Comparison of ENCODE assay signal across 32 mouse cellular contexts in the genomic region with DNA sequence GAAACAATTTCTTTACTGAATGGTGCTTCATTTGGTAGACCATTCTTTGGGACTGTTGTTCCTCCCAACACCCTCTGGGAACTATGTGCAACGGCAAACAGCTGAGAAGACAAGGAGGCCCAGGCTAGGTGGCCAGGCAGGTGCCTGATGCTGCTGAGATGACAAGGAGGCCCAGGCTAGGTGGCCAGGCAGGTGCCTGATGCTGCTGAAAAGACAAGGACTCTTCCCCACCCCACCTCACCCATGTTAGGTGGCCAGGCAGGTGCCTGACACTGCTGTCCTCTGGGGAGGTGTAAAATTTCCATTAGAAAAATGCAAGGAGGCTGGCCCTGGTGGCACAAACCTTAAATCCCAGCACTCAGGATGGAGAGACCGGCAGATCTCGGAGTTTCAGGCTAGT. TPM values are rescaled to one million over a fixed set of nuclear protein-coding genes. Genes with fewer than 3 reads are reported as not detected.
DNase-seq lines count a peak whose midpoint lies in the region; ATAC-seq and TF ChIP-seq lines count a peak whose summit lies in the region.
"Had no signal": no experiment of that assay in that cellular context is flagged by ENCODE, and none has a peak within 500 bp of the region (broad histone marks: within the 10 kb centered on the region; RNA-seq: fewer than 3 reads in every experiment).

No protein-coding gene starts in this region.

- in situ Hi-C loops in CH12.LX (cut with MboI; ENCODE audit: low pct_ligation_motif_present, low pct_unique_long_range_greater_than_20kb, low sequenced_read_pairs): loop anchor here (5.0 to 25.0 kb wide), 3 partner anchors 68 to 323 kb away; partner anchors contain the start of gene Cbr3

- no peak overlapping the region for H3K9ac ChIP-seq in midbrain, postnatal 0 days (replicated peaks; ENCODE audit: low read length, poor library complexity, severe bottlenecking)
- H3K9ac ChIP-seq in CH12.LX (ENCODE audit: insufficient read depth, low read depth) (no peak overlapping the region), MEL (ENCODE audit: control insufficient read depth, low read depth, low read length, poor library complexity, severe bottlenecking) (no peak overlapping the region)
- no peak overlapping the region for H3K9ac ChIP-seq in limb, embryonic 12.5 days (replicated peaks)
- H3K9ac ChIP-seq in forebrain, embryonic 16.5 days (replicated peaks; ENCODE audit: low read depth, low read length): no peak overlapping the region
- H3K9ac ChIP-seq: heart, embryonic 12.5 days; hindbrain, embryonic 14.5 days; limb, embryonic 13.5 days; lung, embryonic 15.5 days; midbrain, embryonic 13.5 days had no signal

- H3K27me3 ChIP-seq in midbrain, embryonic 10.5 days (ENCODE audit: low read depth, poor library complexity, severe bottlenecking): 0 out of 2 replicates have a peak, but pooled peaks cover 4% of the 10 kb centered on the region
- no peaks in the 10 kb centered on the region for H3K27me3 ChIP-seq in midbrain, postnatal 0 days (ENCODE audit: insufficient read depth, low read length)
- H3K27me3 ChIP-seq in CH12.LX (replicated peaks) (no peaks in the 10 kb centered on the region), MEL (ENCODE audit: control insufficient read depth in 1 of 2, insufficient read depth in 2 of 2, low read length in 2 of 2) (peaks cover 0 to 3% of the 10 kb centered on the region in 2 experiments; a peak in 2 of 4 replicates)
- H3K27me3 ChIP-seq in limb, embryonic 12.5 days: 0 out of 2 replicates have a peak, but pooled peaks cover 3% of the 10 kb centered on the region
- H3K27me3 ChIP-seq in forebrain, embryonic 16.5 days (replicated peaks; ENCODE audit: control insufficient read depth, insufficient read depth, low read length): no peaks in the 10 kb centered on the region
- H3K27me3 ChIP-seq: lung, embryonic 15.5 days; midbrain, embryonic 13.5 days had no signal

- H3K4me3 ChIP-seq in midbrain, embryonic 10.5 days: no peak overlapping the region
- no peak overlapping the region for H3K4me3 ChIP-seq in midbrain, postnatal 0 days (ENCODE audit: low read depth, low read length)
- H3K4me3 ChIP-seq in CH12.LX (replicated peaks in 1 of 3; ENCODE audit: low read depth in 2 of 3, low read length in 2 of 3, poor library complexity in 1 of 3) (peak overlapping the region in 1 of 3 experiments; percentile 49), MEL (ENCODE audit: control insufficient read depth in 1 of 2, insufficient read depth in 1 of 2, low read depth in 2 of 2, low read length in 2 of 2) (no peak overlapping the region)
- H3K4me3 ChIP-seq in limb, embryonic 12.5 days (replicated peaks): no peak overlapping the region
- no peak overlapping the region for H3K4me3 ChIP-seq in forebrain, embryonic 16.5 days (replicated peaks; ENCODE audit: low read length)
- H3K4me3 ChIP-seq: heart, adult 2 months; heart, embryonic 12.5 days; limb, embryonic 13.5 days; lung, embryonic 15.5 days; midbrain, embryonic 13.5 days had no signal

- TF ChIP-seq POLR2A in CH12.LX (IDR thresholded peaks at IDR 0.05; ENCODE audit: low read depth, low read length): no peak
- no peak for TF ChIP-seq POLR2A in MEL (IDR thresholded peaks at IDR 0.05; ENCODE audit: control insufficient read depth in 1 of 2, insufficient read depth in 1 of 2, low read depth in 1 of 2, low read length in 2 of 2, poor library complexity in 1 of 2)

- peaks cover 31% of the 10 kb centered on the region for H3K4me1 ChIP-seq in midbrain, embryonic 10.5 days
- H3K4me1 ChIP-seq in midbrain, postnatal 0 days (ENCODE audit: insufficient read depth, low read length): no peaks in the 10 kb centered on the region; the same call in 1 of the 2 replicates
- peaks cover 19 to 79% of the 10 kb centered on the region in 2 experiments for H3K4me1 ChIP-seq in CH12.LX (ENCODE audit: control insufficient read depth in 1 of 2, insufficient read depth in 2 of 2)
- peaks cover 0 to 23% of the 10 kb centered on the region in 2 experiments; a peak in 2 of 4 replicates for H3K4me1 ChIP-seq in MEL (ENCODE audit: control insufficient read depth in 1 of 2, insufficient read depth in 2 of 2, low read length in 2 of 2)
- H3K4me1 ChIP-seq in limb, embryonic 12.5 days (replicated peaks): peaks cover 39% of the 10 kb centered on the region
- no peaks in the 10 kb centered on the region for H3K4me1 ChIP-seq in forebrain, embryonic 16.5 days (replicated peaks; ENCODE audit: control insufficient read depth, insufficient read depth, low read length)
- H3K4me1 ChIP-seq: heart, embryonic 12.5 days had no signal

- TF ChIP-seq RAD21 in CH12.LX (IDR thresholded peaks at IDR 0.05; ENCODE audit: low read depth, low read length) (no peak), MEL (IDR thresholded peaks at IDR 0.05; ENCODE audit: low read depth, low read length) (no peak)

- 0 out of 2 replicates have a peak overlapping the region, but pooled peaks have one; percentile 13 for H3K27ac ChIP-seq in midbrain, embryonic 10.5 days (replicated peaks)
- no peak overlapping the region for H3K27ac ChIP-seq in midbrain, postnatal 0 days (ENCODE audit: low read depth, low read length)
- no peak overlapping the region for H3K27ac ChIP-seq in CH12.LX (ENCODE audit: insufficient read depth, low read depth)
- no peak overlapping the region for H3K27ac ChIP-seq in MEL (ENCODE audit: control insufficient read depth, low read depth, low read length)
- 0 out of 2 replicates have a peak overlapping the region, but pooled peaks have one; percentile 35 for H3K27ac ChIP-seq in limb, embryonic 12.5 days
- H3K27ac ChIP-seq in forebrain, embryonic 16.5 days (ENCODE audit: low read length): no peak overlapping the region
- H3K27ac ChIP-seq: heart, adult 2 months; hindbrain, embryonic 14.5 days; limb, embryonic 13.5 days; lung, embryonic 15.5 days; midbrain, embryonic 13.5 days; stomach, postnatal 0 days had no signal

- H3K36me3 ChIP-seq in midbrain, embryonic 10.5 days: no peaks in the 10 kb centered on the region
- H3K36me3 ChIP-seq in midbrain, postnatal 0 days (ENCODE audit: insufficient read depth, low read length): no peaks in the 10 kb centered on the region
- peaks cover 0 to under 1% of the 10 kb centered on the region in 2 experiments for H3K36me3 ChIP-seq in CH12.LX (replicated peaks in 1 of 2; ENCODE audit: control insufficient read depth in 1 of 2, insufficient read depth in 1 of 2, low read length in 1 of 2)
- no peaks in the 10 kb centered on the region for H3K36me3 ChIP-seq in MEL (ENCODE audit: control insufficient read depth in 1 of 2, insufficient read depth in 2 of 2, low read length in 2 of 2)
- no peaks in the 10 kb centered on the region for H3K36me3 ChIP-seq in limb, embryonic 12.5 days
- no peaks in the 10 kb centered on the region for H3K36me3 ChIP-seq in forebrain, embryonic 16.5 days (ENCODE audit: control insufficient read depth, insufficient read depth)
- H3K36me3 ChIP-seq: heart, embryonic 12.5 days; limb, embryonic 13.5 days; lung, embryonic 15.5 days; midbrain, embryonic 13.5 days had no signal

- no peak for TF ChIP-seq EP300 in CH12.LX (IDR thresholded peaks at IDR 0.05; ENCODE audit: low read length)
- no peak for TF ChIP-seq EP300 in MEL (IDR thresholded peaks at IDR 0.05; ENCODE audit: low read depth in 1 of 2, low read length in 2 of 2)

- TF ChIP-seq CTCF in midbrain, postnatal 0 days (IDR thresholded peaks at IDR 0.05): no peak
- TF ChIP-seq CTCF in CH12.LX (conservative IDR thresholded peaks at IDR 0.05 in 1 of 2, IDR thresholded peaks at IDR 0.05 in 1 of 2; ENCODE audit: low read depth in 2 of 2, low read length in 2 of 2) (no peak), MEL (IDR thresholded peaks at IDR 0.05 in 2 of 3, conservative IDR thresholded peaks at IDR 0.05 in 1 of 3; ENCODE audit: control insufficient read depth in 1 of 3, insufficient read depth in 1 of 3, low read depth in 2 of 3, low read length in 3 of 3, poor library complexity in 1 of 3, severe bottlenecking in 1 of 3) (no peak)

- DNase-seq in midbrain, embryonic 10.5 days (ENCODE audit: low spot score): no peak
- DNase-seq in midbrain, postnatal 0 days (ENCODE audit: low spot score): no peak
- DNase-seq in CH12.LX (ENCODE audit: extremely low read depth) (peak; percentile 73), MEL (ENCODE audit: low read depth, low spot score) (peak; percentile 58)
- no peak for DNase-seq in ovary, adult 18-20 months (ENCODE audit: low spot score)
- DNase-seq in embryo, embryonic 9.5 days (ENCODE audit: extremely low spot score): no peak
- DNase-seq: adrenal gland, adult 8-10 months; cerebellum, adult 2 months; cerebellum, postnatal 14 days; heart, adult 2 months; kidney, adult 11 months; kidney, postnatal 14 days; right cerebral cortex, postnatal 4 days had no signal

- dilution Hi-C loops in CH12.LX (cut with MboI; ENCODE audit: extremely low pct_ligation_motif_present, extremely low pct_unique_long_range_greater_than_20kb, low sequenced_read_pairs): no loop called here

- ATAC-seq in midbrain, postnatal 0 days (ENCODE audit: low FRiP score): no peak
- no peak for ATAC-seq in limb, embryonic 12.5 days (ENCODE audit: insufficient number of reproducible peaks, insufficient read depth, low FRiP score, low TSS enrichment, low read depth)
- ATAC-seq in forebrain, embryonic 16.5 days: no peak
- ATAC-seq: forebrain, embryonic 14.5 days; midbrain, embryonic 13.5 days had no signal

- no peak overlapping the region for H3K4me2 ChIP-seq in midbrain, postnatal 0 days (ENCODE audit: low read depth, low read length, poor library complexity, severe bottlenecking)
- H3K4me2 ChIP-seq in CH12.LX (ENCODE audit: insufficient read depth, low read depth, poor library complexity, severe bottlenecking): 0 out of 2 replicates have a peak overlapping the region, but pooled peaks have one; percentile 7
- H3K4me2 ChIP-seq in limb, embryonic 12.5 days: no peak overlapping the region
- H3K4me2 ChIP-seq in forebrain, embryonic 16.5 days (ENCODE audit: low read length): no peak overlapping the region
- H3K4me2 ChIP-seq: heart, embryonic 12.5 days; hindbrain, embryonic 14.5 days; limb, embryonic 13.5 days; liver, embryonic 11.5 days; lung, embryonic 15.5 days; midbrain, embryonic 13.5 days had no signal

- H3K79me2 ChIP-seq in CH12.LX (replicated peaks; ENCODE audit: control insufficient read depth, extremely low read depth, insufficient read depth, poor library complexity, severe bottlenecking) (no peaks in the 10 kb centered on the region), MEL (ENCODE audit: control insufficient read depth, insufficient read depth, low read length, poor library complexity) (no peaks in the 10 kb centered on the region)

- WGBS in midbrain, embryonic 10.5 days: 88% methylated on average over 3 of the region's 3 CpGs
- 85% methylated on average over 3 of the region's 3 CpGs for WGBS in midbrain, postnatal 0 days
- WGBS in limb, embryonic 12.5 days: 66% methylated on average over 3 of the region's 3 CpGs
- 78% methylated on average over 3 of the region's 3 CpGs for WGBS in forebrain, embryonic 16.5 days

- H3K9me3 ChIP-seq in midbrain, embryonic 10.5 days (replicated peaks): no peaks in the 10 kb centered on the region
- H3K9me3 ChIP-seq in midbrain, postnatal 0 days (ENCODE audit: low read length): no peaks in the 10 kb centered on the region
- H3K9me3 ChIP-seq in CH12.LX (replicated peaks; ENCODE audit: low read length): no peaks in the 10 kb centered on the region
- H3K9me3 ChIP-seq in MEL (replicated peaks; ENCODE audit: insufficient read depth, low read length): no peaks in the 10 kb centered on the region
- H3K9me3 ChIP-seq in limb, embryonic 12.5 days: no peaks in the 10 kb centered on the region
- H3K9me3 ChIP-seq in forebrain, embryonic 16.5 days (ENCODE audit: control insufficient read depth, low read length): no peaks in the 10 kb centered on the region
- H3K9me3 ChIP-seq: heart, embryonic 12.5 days; limb, embryonic 13.5 days; lung, embryonic 15.5 days; midbrain, embryonic 13.5 days had no signal

RNA-seq across cellular contexts. Expression of gene Cldn14, which starts 2.0 kb away (rescaled TPM):
- not detected in 2 replicates for polyA plus RNA-seq in midbrain, embryonic 10.5 days (2016; fragmentation: Nextera tagmentation; extraction: Ambion mirVana)
- total RNA-seq in midbrain, postnatal 0 days (2014; rRNA removed): 0.76 TPM in 1 of 2 replicates, not detected in the other
- polyA plus RNA-seq in midbrain, postnatal 0 days (2015; fragmentation: Nextera tagmentation; extraction: Ambion mirVana): 0.12 TPM in 1 of 2 replicates, not detected in the other
- total RNA-seq in CH12.LX (2012; rRNA removed): 0.25 and 0.38 TPM in 2 replicates
- 0.15 and 0.39 TPM in 2 replicates for total RNA-seq in CH12.LX (2014; rRNA removed)
- polyA plus RNA-seq in CH12.LX (2012; ENCODE audit: insufficient read length, low read depth): 0.21 and 0.71 TPM in 2 replicates
- 0.13 TPM in 1 of 2 replicates, not detected in the other for total RNA-seq in MEL (2012; rRNA removed)
- not detected for polyA plus RNA-seq in MEL (2012; ENCODE audit: insufficient read depth in 1 of 2, insufficient read length in 2 of 2, low read depth in 1 of 2, low replicate concordance in 2 of 2, missing spikeins in 1 of 2)
- polyA plus RNA-seq in limb, embryonic 12.5 days (2016; fragmentation: Nextera tagmentation; extraction: Ambion mirVana): not detected in 2 replicates
- not detected in 2 replicates for polyA plus RNA-seq in forebrain, embryonic 16.5 days (2015; fragmentation: Nextera tagmentation; extraction: Ambion mirVana)
- total RNA-seq: adrenal gland, adult 8-10 months; gastrocnemius, adult 18-20 months; heart, adult 2 months; hematopoietic stem cell, adult 5-6 weeks; left cerebral cortex, adult 18-20 months; megakaryocyte, adult 5-6 weeks; monocyte, adult 5-6 weeks had no signal
- polyA plus RNA-seq: embryonic facial prominence, embryonic 11.5 days; forebrain, embryonic 14.5 days; heart, adult 2 months; heart, embryonic 12.5 days; heart, postnatal 0 days; hindbrain, embryonic 14.5 days; kidney, embryonic 14.5 days; limb, embryonic 13.5 days; lung, embryonic 15.5 days; midbrain, embryonic 13.5 days; neural tube, embryonic 14.5 days had no signal

Comparison
In these comparisons a context has a peak if more than half of its experiments do, and no peak if none do; other contexts are left out.
1. H3K27ac ChIP-seq: peak in midbrain, embryonic 10.5 days (single experiment) and limb, embryonic 12.5 days (single experiment); none in midbrain, postnatal 0 days (single experiment), CH12.LX (single experiment), MEL (single experiment) and forebrain, embryonic 16.5 days (single experiment).
2. DNase-seq: peak in CH12.LX (single experiment) and MEL (single experiment); none in midbrain, embryonic 10.5 days (single experiment), midbrain, postnatal 0 days (single experiment), ovary, adult 18-20 months (single experiment) and embryo, embryonic 9.5 days (single experiment).